Mouse (Mus musculus): Measurements from ENCODE around the gene Gmeb2.

GRCm38 (mm10) chr2:181213021-181213445 lies 74.8 kb downstream of the Gmeb2 start, which contains the start of gene Srms:
- no peak for TF ChIP-seq CHD2 (IDR thresholded peaks at IDR 0.05; ENCODE audit: low read depth, low read length)
- TF ChIP-seq ZNF384 (IDR thresholded peaks at IDR 0.05; ENCODE audit: low read depth, low read length), result no peak
- no peak for TF ChIP-seq MAFK (IDR thresholded peaks at IDR 0.05; ENCODE audit: insufficient read depth, low read depth, low read length)
- TF ChIP-seq HCFC1 (IDR thresholded peaks at IDR 0.05; ENCODE audit: borderline replicate concordance, insufficient read depth, low read length), result no peak
- no peak for TF ChIP-seq ZC3H11A (IDR thresholded peaks at IDR 0.05; ENCODE audit: borderline replicate concordance, low read depth, low read length)

Data from ES-E14 (cell line).